Mouse (Mus musculus) left cerebral cortex, postnatal 36 days (tissue): ENCODE measurements around the gene Rapgef2. TPM values are rescaled to one million over a fixed set of nuclear protein-coding genes. Genes with fewer than 3 reads are reported as not detected.
"Not testable (repeated sequence)": the region's sequence is repeated elsewhere in the genome, so short reads cannot be mapped to it uniquely, and the experiment has no call there.

Experiments
- DNase-seq, 2 experiments: peaks; one replicate each; pipeline ENCODE4 v3.0.0; 2021 to 2022; ENCODE audit warnings: low spot score in 2 of 2, mixed read lengths in 1 of 2
- intact Hi-C: fragments of 180-260 bp; cut with DNase I; formaldehyde crosslinking; loops from one replicate; pipeline ENCODE4 v1.15.1; 2025
- total RNA-seq, 2 experiments: library from RNA; stranded (reverse); gene quantifications; 2 replicates each; pipeline ENCODE4 v1.2.3; 2021

Rapgef2 gene
- total RNA-seq, 2 experiments from 2014 or later: 114 to 136 TPM

- DNase-seq: no peak
- intact Hi-C loops: loop anchor here (10.0 kb wide), 3 partner anchors 71 to 121 kb away; no protein-coding TSS in a partner anchor
Measured at GRCm38 (mm10) chr3:79073541-79074244, 212.6 kb downstream of the Rapgef2 start.

- no peak for DNase-seq
- intact Hi-C loops: loop anchor here (10.0 kb wide), 3 partner anchors 73 to 123 kb away; no protein-coding TSS in a partner anchor
Measured at GRCm38 (mm10) chr3:79071561-79071960, 214.8 kb downstream of the Rapgef2 start.

- intact Hi-C loops: loop anchor here (10.0 kb wide), 3 partner anchors 75 to 125 kb away; no protein-coding TSS in a partner anchor
- no peak for DNase-seq
Measured at GRCm38 (mm10) chr3:79069891-79070290, 216.4 kb downstream of the Rapgef2 start.

GRCm38 (mm10) chr3:79068976-79069375 lies 217.3 kb downstream of the Rapgef2 start:
- no peak for DNase-seq
- intact Hi-C loops: no loop called here

GRCm38 (mm10) chr3:79066455-79067055 lies 219.8 kb downstream of the Rapgef2 start:
- DNase-seq: peak; percentile 63 to 80
- intact Hi-C loops: no loop called here

- no peak for DNase-seq
- intact Hi-C loops: no loop called here
Measured at GRCm38 (mm10) chr3:79064096-79064495, 222.2 kb downstream of the Rapgef2 start.

GRCm38 (mm10) chr3:79061426-79061825 lies 224.9 kb downstream of the Rapgef2 start:
- intact Hi-C loops: no loop called here

GRCm38 (mm10) chr3:79058491-79058890 lies 227.8 kb downstream of the Rapgef2 start:
- DNase-seq, intact Hi-C loops: not testable (repeated sequence)

More at GRCm38 (mm10) chr3:79061426-79061825, 224.9 kb downstream of the Rapgef2 start:
- no peak for DNase-seq

GRCm38 (mm10) chr3:79045251-79045650 lies 241.1 kb downstream of the Rapgef2 start:
- intact Hi-C loops: no loop called here
- DNase-seq: no peak

- intact Hi-C loops: no loop called here
Measured at GRCm38 (mm10) chr3:79042973-79043372, 243.3 kb downstream of the Rapgef2 start.

GRCm38 (mm10) chr3:79039666-79040450 lies 246.5 kb downstream of the Rapgef2 start:
- intact Hi-C loops: no loop called here
- no peak for DNase-seq

More at GRCm38 (mm10) chr3:79042973-79043372, 243.3 kb downstream of the Rapgef2 start:
- no peak for DNase-seq

GRCm38 (mm10) chr3:79039008-79039407 lies 247.3 kb downstream of the Rapgef2 start:
- intact Hi-C loops: no loop called here
- DNase-seq: no peak

- no peak for DNase-seq
- intact Hi-C loops: no loop called here
Measured at GRCm38 (mm10) chr3:79034457-79034856, 251.9 kb downstream of the Rapgef2 start.

GRCm38 (mm10) chr3:79030855-79031254 lies 255.5 kb downstream of the Rapgef2 start:
- intact Hi-C loops: no loop called here
- no peak for DNase-seq

GRCm38 (mm10) chr3:79028153-79028878 lies 258.0 kb downstream of the Rapgef2 start:
- intact Hi-C loops: no loop called here
- DNase-seq: no peak

- intact Hi-C loops: no loop called here
- DNase-seq: no peak
Measured at GRCm38 (mm10) chr3:79025983-79026382, 260.3 kb downstream of the Rapgef2 start.

GRCm38 (mm10) chr3:79023735-79024328 lies 262.5 kb downstream of the Rapgef2 start:
- peak in 1 of 2 experiments; percentile 31 for DNase-seq
- intact Hi-C loops: no loop called here

- intact Hi-C loops: no loop called here
Measured at GRCm38 (mm10) chr3:79022690-79023089, 263.6 kb downstream of the Rapgef2 start.

GRCm38 (mm10) chr3:79017440-79017839 lies 268.9 kb downstream of the Rapgef2 start:
- intact Hi-C loops: no loop called here
- no peak for DNase-seq

More at GRCm38 (mm10) chr3:79022690-79023089, 263.6 kb downstream of the Rapgef2 start:
- no peak for DNase-seq
